Mouse (Mus musculus) myocyte (in vitro differentiated cells): Measurements from ENCODE around the gene C5ar1.

Source experiments
- CEBPB ChIP-seq: IDR thresholded peaks from 2 replicates; pipeline ENCODE4 v1.6.1; 2011; ENCODE audit warnings: mild to moderate bottlenecking, moderate library complexity; ENCODE audit not compliant: poor library complexity, insufficient read depth, severe bottlenecking
- E2F4 ChIP-seq: IDR thresholded peaks from one replicate; pipeline ENCODE4 v1.6.1; 2011; ENCODE audit warnings: mild to moderate bottlenecking, control low read depth, moderate library complexity; ENCODE audit not compliant: insufficient read depth
- MAX ChIP-seq: IDR thresholded peaks from one replicate; pipeline ENCODE4 v1.6.1; 2011; ENCODE audit warnings: low read depth, mild to moderate bottlenecking, control low read depth
- MYOG ChIP-seq, 3 experiments: IDR thresholded peaks; one replicate each; pipeline ENCODE4 v1.6.1; 2011; ENCODE audit warnings: control low read depth in 2 of 3, low read depth in 2 of 3, mild to moderate bottlenecking in 2 of 3; ENCODE audit not compliant: insufficient read length in 2 of 3, control insufficient read depth in 1 of 3, insufficient read depth in 1 of 3
- POLR2A ChIP-seq: IDR thresholded peaks from one replicate; pipeline ENCODE4 v1.6.1; 2011; ENCODE audit warnings: low read depth, mild to moderate bottlenecking, control low read depth, moderate library complexity; ENCODE audit not compliant: insufficient read length
- REST ChIP-seq: IDR thresholded peaks from one replicate; pipeline ENCODE4 v1.6.1; 2011; ENCODE audit warnings: mild to moderate bottlenecking, control low read depth, moderate library complexity; ENCODE audit not compliant: insufficient read depth, insufficient read length

GRCm38 (mm10) chr7:16240281-16240977 lies 18.9 kb downstream of the C5ar1 start:
- TF ChIP-seq POLR2A (no peak), MYOG (IDR thresholded peaks at IDR 0.05; ENCODE audit: control insufficient read depth in 1 of 3, insufficient read depth in 1 of 3, insufficient read length in 2 of 3, low read depth in 2 of 3) (no peak), REST (no peak), MAX (no peak), CEBPB (no peak), E2F4 (no peak)
